Mouse (Mus musculus) embryo, embryonic 10 days (tissue): ENCODE results near the gene Capn11.
A peak's percentile ranks its signal among the peaks of the same experiment; 100 is the strongest.
"Not testable (repeated sequence)": the region's sequence is repeated elsewhere in the genome, so short reads cannot be mapped to it uniquely, and the experiment has no call there.

Experiments used
- DNase-seq: peaks from one replicate; pipeline ENCODE4 v3.0.0-alpha.2; 2015; ENCODE audit warnings: low spot score

The Capn11 gene

DNA sequence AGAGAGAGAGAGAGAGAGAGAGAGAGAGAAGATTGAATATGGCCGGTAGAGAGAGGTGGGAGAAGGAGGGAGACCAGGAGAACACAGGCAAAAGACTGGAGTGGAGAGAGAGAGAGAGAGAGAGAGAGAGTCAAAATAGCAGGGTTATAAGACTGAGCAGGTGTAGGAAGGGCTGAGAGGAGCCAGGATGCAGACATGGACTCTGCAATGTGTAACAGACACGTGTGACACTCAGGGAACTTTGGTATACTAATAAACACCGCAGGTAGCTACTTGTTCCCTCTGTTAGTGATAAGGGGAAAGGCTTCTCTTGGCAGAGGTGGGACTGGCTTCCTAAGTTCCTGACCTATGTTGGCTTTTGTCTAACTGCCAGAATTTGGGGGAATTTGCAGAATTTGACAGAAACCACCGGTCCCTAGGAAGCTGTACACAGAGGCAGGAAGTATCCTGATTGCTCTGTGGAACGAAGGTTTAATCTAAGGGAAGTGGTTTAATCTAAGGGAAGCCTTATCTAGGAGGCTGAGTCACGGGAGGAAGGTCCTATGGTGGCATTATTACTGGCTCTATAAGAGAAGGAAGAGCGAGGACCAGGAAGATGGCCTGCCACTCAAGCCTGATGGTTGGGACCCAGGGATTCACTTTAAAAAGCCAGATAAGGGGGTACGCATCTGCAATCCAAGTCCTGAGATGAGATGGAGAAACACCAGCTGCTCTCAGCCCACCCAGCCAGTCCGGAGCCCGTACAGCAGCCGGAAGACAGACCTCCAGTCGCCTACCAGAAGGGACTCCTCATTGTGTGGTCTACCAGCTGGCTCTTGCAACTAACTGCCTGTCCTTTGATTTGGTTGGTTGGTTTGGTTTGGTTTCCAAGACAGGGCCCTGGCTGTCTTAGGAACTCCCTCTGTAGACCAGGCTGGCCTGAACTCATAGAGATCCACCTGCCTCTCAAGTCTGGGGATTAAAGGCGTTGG lies 30.0 kb downstream of the Capn11 start:
- peak; percentile 25 for DNase-seq

- no peak for DNase-seq
Measured at GRCm38 (mm10) chr17:45628160-45628559, 31.0 kb downstream of the Capn11 start.

- peak; percentile 91 for DNase-seq
Measured at GRCm38 (mm10) chr17:45626577-45627134, 32.5 kb downstream of the Capn11 start.

DNA sequence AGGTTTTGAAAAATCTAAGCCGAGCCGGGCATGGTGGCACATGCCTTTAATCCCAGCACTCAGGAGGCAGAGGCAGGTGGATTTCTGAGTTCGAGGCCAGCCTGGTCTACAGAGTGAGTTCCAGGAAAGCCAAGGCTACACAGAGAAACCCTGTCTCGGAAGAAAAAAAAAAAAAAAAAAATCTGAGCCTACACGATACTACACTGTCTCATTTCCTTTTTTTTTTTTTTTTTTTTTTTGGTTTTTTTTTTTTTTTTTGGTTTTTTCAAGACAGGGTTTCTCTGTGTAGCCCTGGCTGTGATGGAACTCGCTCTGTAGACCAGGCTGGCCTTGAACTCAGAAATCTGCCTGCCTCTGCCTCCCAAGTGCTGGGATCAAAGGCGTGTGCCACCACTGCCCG lies 35.7 kb downstream of the Capn11 start:
- not testable (repeated sequence) for DNase-seq

DNA sequence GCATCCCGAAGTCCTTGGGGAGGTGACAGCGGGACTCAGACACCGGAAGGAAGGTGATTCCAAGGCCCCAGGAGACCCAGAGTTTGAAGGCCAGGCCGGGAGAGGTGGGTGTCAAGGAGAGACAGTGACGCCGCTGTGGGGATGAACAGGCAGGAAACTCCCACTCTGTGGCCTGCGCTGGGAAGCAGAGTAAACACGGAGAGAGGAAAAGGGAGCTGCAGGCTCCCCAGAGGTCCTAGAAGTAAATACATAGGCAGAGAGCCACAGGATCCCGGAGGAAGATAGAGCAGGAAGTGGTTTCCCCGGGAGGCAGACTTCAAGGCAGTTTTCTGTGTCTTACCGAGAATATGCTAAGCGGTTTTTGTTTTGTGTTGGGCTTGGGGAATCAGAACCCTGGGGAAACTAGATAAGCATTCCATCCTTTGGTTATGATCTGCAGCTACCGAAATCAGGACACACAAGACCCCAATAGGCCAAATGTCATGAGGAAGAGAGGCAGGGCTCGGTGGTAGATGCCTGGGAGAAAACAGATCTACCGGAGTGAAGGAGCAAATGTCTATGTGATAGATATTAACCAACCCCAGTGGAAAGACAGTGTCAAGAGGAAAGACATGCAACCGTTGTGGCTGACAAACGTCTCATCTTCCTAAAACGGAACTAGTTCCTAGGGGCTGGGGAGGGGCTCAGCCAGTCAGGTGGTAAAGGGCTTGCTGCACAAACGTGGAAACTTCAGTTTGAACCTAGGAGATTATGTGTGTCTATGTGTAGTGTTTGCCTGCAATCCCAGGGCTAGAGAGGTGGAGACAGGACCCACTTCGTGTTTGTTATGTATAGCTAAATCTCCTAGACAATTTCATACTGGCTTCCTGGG lies 39.5 kb downstream of the Capn11 start:
- DNase-seq, result peak; percentile 29

GRCm38 (mm10) chr17:45618941-45619385 lies 40.2 kb downstream of the Capn11 start:
- peak; percentile 60 for DNase-seq

GRCm38 (mm10) chr17:45617655-45618054 lies 41.5 kb downstream of the Capn11 start:
- DNase-seq, result no peak

GRCm38 (mm10) chr17:45616679-45617078 lies 42.4 kb downstream of the Capn11 start:
- DNase-seq, result no peak

- DNase-seq, result no peak
Measured at GRCm38 (mm10) chr17:45616046-45616650, 43.0 kb downstream of the Capn11 start.

DNA sequence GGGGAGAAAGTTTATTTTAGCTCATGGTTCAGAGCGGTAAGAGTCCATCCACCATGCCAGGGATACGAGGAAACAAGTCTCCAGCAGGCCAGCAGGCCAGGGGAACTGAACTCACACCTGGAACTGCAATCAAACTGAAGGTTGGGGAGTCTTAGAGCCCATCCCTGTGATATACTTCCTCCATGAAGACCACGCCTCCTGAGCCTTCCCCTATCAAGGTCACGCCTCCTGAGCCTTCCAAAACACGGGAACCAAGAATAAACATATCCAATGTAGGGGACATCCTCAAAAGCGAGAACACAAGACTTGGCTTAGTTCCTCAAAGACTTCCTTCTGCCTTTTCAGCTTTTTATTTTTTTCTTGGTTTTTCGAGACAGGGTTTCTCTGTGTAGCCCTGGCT lies 46.2 kb downstream of the Capn11 start:
- no peak for DNase-seq

DNA sequence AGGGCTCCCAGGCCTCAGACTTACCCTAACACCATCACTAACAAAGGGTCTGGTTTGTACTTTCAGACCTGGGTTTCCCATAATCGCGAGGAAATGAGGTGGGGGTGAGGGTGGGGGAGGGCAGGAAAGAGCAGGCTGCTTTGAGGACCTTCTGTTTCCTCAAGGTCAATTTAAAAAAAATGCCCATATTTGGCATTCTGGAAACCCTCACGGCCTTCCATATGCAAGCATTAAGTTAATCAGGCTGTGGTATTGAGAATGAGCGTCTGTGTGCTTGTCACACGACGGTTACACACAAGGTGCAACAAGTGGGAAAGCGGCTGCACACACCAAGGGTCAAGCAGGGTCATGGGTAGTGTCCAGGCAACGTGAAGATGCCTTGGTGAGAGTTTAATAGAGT lies 47.1 kb downstream of the Capn11 start:
- DNase-seq, result no peak

DNA sequence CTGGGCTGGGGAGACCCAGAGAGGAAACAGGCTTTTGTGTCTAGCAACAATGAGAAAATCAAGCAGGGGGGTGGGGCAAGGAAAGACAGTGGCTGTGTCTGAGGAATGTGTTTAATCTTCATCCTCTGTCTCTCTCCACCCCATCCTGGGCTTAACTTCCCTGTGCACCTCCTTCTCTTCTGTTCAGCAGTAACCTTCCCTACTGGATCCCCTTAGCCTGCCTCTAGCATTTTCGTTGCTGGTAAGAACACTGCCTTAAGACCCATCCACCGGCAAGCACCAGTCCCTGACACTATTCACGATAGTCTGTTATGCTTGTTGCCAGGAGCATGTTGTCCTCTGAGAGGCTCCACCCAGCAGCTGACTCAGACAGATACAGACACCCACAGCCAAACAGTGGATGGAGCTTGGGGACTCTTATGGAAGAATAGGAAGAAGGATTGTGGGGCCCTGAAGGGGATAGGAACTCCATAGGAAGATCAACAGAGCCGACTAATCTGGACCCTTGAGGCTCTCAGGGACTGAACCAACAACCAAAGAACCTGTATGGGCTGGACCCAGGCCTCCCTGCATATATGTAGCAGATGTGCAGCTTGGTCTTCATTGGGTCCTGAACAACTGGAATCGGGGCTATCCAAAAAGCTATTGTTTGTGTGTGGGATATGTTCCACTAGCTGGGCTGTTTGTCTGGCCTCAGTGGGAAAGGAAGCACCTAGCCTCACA lies 48.8 kb downstream of the Capn11 start:
- no peak for DNase-seq

GRCm38 (mm10) chr17:45608396-45608795 lies 50.7 kb downstream of the Capn11 start:
- DNase-seq, result no peak

GRCm38 (mm10) chr17:45606992-45607879 lies 51.9 kb downstream of the Capn11 start:
- DNase-seq, result no peak

DNA sequence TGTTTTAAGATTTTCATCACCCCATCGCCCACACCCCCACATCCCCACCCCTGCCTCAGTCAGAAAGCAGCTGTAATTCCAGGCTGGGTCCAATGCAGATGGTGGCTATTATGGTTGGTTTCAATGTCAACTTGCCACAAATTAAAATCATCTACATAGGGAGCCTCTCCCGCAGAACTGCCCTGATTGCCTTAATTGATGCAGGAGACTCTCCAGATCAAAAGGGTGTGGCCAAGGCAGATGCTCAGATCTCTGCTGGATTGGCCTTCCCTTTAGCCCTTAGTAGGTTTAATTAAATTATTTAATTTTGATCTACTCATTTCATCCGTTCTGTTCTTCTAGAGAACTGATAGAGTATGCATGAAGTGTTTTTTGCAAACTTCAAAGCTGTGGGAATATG lies 56.1 kb downstream of the Capn11 start:
- DNase-seq, result no peak

GRCm38 (mm10) chr17:45601877-45602304 lies 57.2 kb downstream of the Capn11 start, which contains the start of gene Mymx:
Mymx (minus strand) TSS chr17:45602102.
- DNase-seq, result no peak

DNA sequence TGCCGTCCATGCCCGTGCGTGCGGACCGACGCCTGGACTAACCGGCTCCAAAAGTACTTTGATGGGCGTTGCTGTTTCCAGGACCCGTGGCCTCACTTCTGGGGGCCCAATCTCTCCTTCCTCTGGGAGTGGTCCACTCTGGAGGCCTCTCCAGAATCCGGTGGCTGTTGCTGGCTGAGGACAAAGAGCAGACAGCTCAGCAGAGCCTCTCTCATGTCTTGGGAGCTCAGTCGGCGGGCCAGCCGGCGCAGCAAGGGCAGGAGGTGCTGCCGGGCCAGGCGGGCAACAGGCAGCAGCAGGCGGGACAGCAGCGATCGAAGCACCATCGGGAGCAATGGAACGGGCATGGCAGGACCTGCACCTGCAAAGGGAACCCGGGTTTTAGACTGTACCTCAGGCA lies 57.8 kb downstream of the Capn11 start:
- DNase-seq, result no peak

- DNase-seq, result no peak
Measured at GRCm38 (mm10) chr17:45600267-45600666, 58.9 kb downstream of the Capn11 start.

GRCm38 (mm10) chr17:45599446-45600242 lies 59.5 kb downstream of the Capn11 start, which contains the start of gene Slc29a1:
Slc29a1 (minus strand) TSS chr17:45599606.
- peak; percentile 70 for DNase-seq
